Mouse (Mus musculus): ENCODE data around the gene Hacd2. TPM values are rescaled to one million over a fixed set of nuclear protein-coding genes. Genes with fewer than 3 reads are reported as not detected.
A peak's percentile ranks its signal among the peaks of the same experiment; 100 is the strongest.

Gene Hacd2
- polyA plus RNA-seq, 1 experiment from 2014 or later: 50.2 TPM

GRCm38 (mm10) chr16:35040154-35040553 lies 17.9 kb downstream of the Hacd2 start:
- Histone ChIP-seq H3K36me3 (peaks cover 33% of the 10 kb centered on the region), H3K27ac (replicated peaks) (no peak overlapping the region), H3K27me3 (no peaks in the 10 kb centered on the region), H3K4me3 (no peak overlapping the region), H3K4me2 (no peak overlapping the region), H3K9ac (no peak overlapping the region), H3K9me3 (no peaks in the 10 kb centered on the region), H3K4me1 (replicated peaks) (peaks cover 7% of the 10 kb centered on the region)
- ATAC-seq (ENCODE audit: low read depth): no peak
- WGBS: 54% methylated on average over 1 of the region's 1 CpGs

GRCm38 (mm10) chr16:35041001-35041400 lies 18.8 kb downstream of the Hacd2 start:
- H3K27me3 ChIP-seq: no peaks in the 10 kb centered on the region
- 86% methylated on average over 7 of the region's 7 CpGs for WGBS
- no peak overlapping the region for H3K27ac ChIP-seq (replicated peaks)
- no peak overlapping the region for H3K4me3 ChIP-seq
- H3K36me3 ChIP-seq: peaks cover 26% of the 10 kb centered on the region
- peaks cover 7% of the 10 kb centered on the region for H3K4me1 ChIP-seq (replicated peaks)
- no peak overlapping the region for H3K4me2 ChIP-seq
- ATAC-seq (ENCODE audit: low read depth): no peak
- H3K9me3 ChIP-seq: no peaks in the 10 kb centered on the region
- H3K9ac ChIP-seq: no peak overlapping the region

GRCm38 (mm10) chr16:35046081-35046775 lies 24.0 kb downstream of the Hacd2 start:
- no peak for ATAC-seq (ENCODE audit: low read depth)
- H3K27ac ChIP-seq (replicated peaks): no peak overlapping the region
- H3K36me3 ChIP-seq: 0 out of 2 replicates have a peak, but pooled peaks cover 10% of the 10 kb centered on the region
- H3K4me2 ChIP-seq: no peak overlapping the region
- H3K4me1 ChIP-seq (replicated peaks): peaks cover 4% of the 10 kb centered on the region; the same call in 1 of the 2 replicates
- no peak overlapping the region for H3K9ac ChIP-seq
- no peak overlapping the region for H3K4me3 ChIP-seq
- H3K9me3 ChIP-seq: no peaks in the 10 kb centered on the region
- WGBS: 84% methylated on average over 6 of the region's 6 CpGs
- H3K27me3 ChIP-seq: no peaks in the 10 kb centered on the region

- H3K27ac ChIP-seq (replicated peaks): no peak overlapping the region
- no peaks in the 10 kb centered on the region for H3K36me3 ChIP-seq
- no peaks in the 10 kb centered on the region for H3K9me3 ChIP-seq
- no peak for ATAC-seq (ENCODE audit: low read depth)
- no peak overlapping the region for H3K4me3 ChIP-seq
- 94% methylated on average over 6 of the region's 6 CpGs for WGBS
- no peak overlapping the region for H3K9ac ChIP-seq
- H3K4me1 ChIP-seq (replicated peaks): peaks cover 12% of the 10 kb centered on the region
- H3K4me2 ChIP-seq: no peak overlapping the region
- no peaks in the 10 kb centered on the region for H3K27me3 ChIP-seq
These were observed 25.2 kb downstream of the Hacd2 start for GRCm38 (mm10) chr16:35047272-35047969.

DNA sequence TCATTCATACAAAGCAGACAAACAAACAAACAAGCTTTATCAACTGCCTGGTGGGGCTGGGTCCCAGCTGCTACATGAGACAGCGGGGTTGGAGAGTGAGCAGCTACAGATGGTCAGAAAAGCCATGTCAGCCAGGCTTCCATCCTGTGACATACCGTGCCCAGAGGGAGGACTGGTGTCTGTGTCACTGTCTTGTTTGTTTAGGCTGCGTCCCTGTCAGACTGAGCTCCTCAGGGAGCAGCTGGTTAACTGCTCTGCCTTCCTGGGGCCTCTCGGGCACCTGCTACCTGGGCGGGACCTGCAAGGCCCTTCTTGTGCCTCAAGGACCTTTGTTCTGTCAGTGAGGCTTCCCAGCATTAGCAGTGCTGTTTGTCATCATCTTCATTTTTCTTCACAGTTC lies 28.8 kb downstream of the Hacd2 start:
- Histone ChIP-seq H3K4me2 (no peak overlapping the region), H3K4me1 (replicated peaks) (peaks cover 12% of the 10 kb centered on the region), H3K27me3 (no peaks in the 10 kb centered on the region), H3K4me3 (no peak overlapping the region), H3K9me3 (no peaks in the 10 kb centered on the region), H3K9ac (no peak overlapping the region), H3K36me3 (no peaks in the 10 kb centered on the region), H3K27ac (replicated peaks) (no peak overlapping the region)
- peak; percentile 50; the same call in 1 of the 2 replicates for ATAC-seq (ENCODE audit: low read depth)
- WGBS: 30% methylated on average over 5 of the region's 5 CpGs

DNA sequence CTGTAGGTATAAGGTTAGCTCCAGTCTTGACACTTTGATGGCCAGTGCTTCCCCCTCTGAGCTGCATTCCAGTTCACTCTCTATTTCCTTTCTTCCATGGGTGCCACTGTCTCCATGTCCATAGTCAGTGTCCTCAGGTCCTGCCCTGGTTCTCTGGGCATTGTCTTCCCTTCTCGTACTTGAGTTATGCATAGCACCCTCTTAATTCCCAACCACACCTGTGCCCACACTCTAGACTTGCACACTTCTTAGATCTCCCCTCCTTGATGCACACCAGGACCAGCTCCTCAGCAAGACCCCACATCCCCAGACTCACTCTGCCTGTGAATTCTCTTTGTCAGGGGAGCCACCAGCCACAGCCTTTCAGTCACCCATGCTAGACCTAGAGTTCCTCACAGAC lies 30.0 kb downstream of the Hacd2 start:
- no peaks in the 10 kb centered on the region for H3K36me3 ChIP-seq
- H3K27me3 ChIP-seq: no peaks in the 10 kb centered on the region
- H3K4me2 ChIP-seq: no peak overlapping the region
- 95% methylated on average over 1 of the region's 1 CpGs for WGBS
- H3K4me1 ChIP-seq (replicated peaks): peaks cover 12% of the 10 kb centered on the region
- no peak overlapping the region for H3K4me3 ChIP-seq
- no peak for ATAC-seq (ENCODE audit: low read depth)
- no peak overlapping the region for H3K27ac ChIP-seq (replicated peaks)
- no peaks in the 10 kb centered on the region for H3K9me3 ChIP-seq
- no peak overlapping the region for H3K9ac ChIP-seq

- Histone ChIP-seq H3K4me1 (replicated peaks) (peaks cover 12% of the 10 kb centered on the region), H3K4me2 (no peak overlapping the region), H3K27me3 (no peaks in the 10 kb centered on the region), H3K9ac (no peak overlapping the region), H3K4me3 (no peak overlapping the region), H3K36me3 (no peaks in the 10 kb centered on the region), H3K27ac (replicated peaks) (no peak overlapping the region), H3K9me3 (no peaks in the 10 kb centered on the region)
- no peak for ATAC-seq (ENCODE audit: low read depth)
- 92% methylated on average over 8 of the region's 8 CpGs for WGBS
These were observed 32.4 kb downstream of the Hacd2 start for GRCm38 (mm10) chr16:35054432-35055193.

- ATAC-seq (ENCODE audit: low read depth): no peak
- Histone ChIP-seq H3K36me3 (no peaks in the 10 kb centered on the region), H3K9me3 (no peaks in the 10 kb centered on the region), H3K27ac (replicated peaks) (no peak overlapping the region), H3K4me1 (replicated peaks) (peaks cover 12% of the 10 kb centered on the region), H3K4me3 (no peak overlapping the region), H3K4me2 (no peak overlapping the region), H3K27me3 (no peaks in the 10 kb centered on the region), H3K9ac (no peak overlapping the region)
- 76% methylated on average over 1 of the region's 1 CpGs for WGBS
These were observed 32.9 kb downstream of the Hacd2 start for GRCm38 (mm10) chr16:35055194-35055506.

DNA sequence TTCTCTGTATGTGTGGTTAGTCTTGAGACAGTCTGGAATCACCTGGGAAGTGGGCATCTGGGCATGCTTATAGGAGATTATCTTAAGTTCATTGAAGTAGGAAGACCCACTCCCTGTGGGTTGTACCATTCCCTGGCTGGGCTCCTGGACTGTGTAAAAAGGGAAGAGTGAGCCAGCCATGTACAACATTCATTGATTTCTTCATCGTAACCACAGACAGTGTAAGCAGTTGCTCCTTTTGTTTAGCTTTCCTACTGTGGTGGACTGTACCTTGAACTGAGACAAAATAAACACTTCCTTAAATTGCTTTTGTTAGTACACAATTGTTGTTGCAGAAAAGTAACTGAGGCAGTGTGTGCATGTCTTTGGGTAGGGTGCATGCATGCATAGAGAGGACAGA lies 33.6 kb downstream of the Hacd2 start:
- Histone ChIP-seq H3K9ac (no peak overlapping the region), H3K4me2 (no peak overlapping the region), H3K9me3 (no peaks in the 10 kb centered on the region), H3K4me3 (no peak overlapping the region), H3K27me3 (no peaks in the 10 kb centered on the region), H3K27ac (replicated peaks) (no peak overlapping the region), H3K4me1 (replicated peaks) (peaks cover 12% of the 10 kb centered on the region), H3K36me3 (no peaks in the 10 kb centered on the region)
- ATAC-seq (ENCODE audit: low read depth): peak; percentile 33; the same call in 1 of the 2 replicates
- 76% methylated on average over 1 of the region's 1 CpGs for WGBS

DNA sequence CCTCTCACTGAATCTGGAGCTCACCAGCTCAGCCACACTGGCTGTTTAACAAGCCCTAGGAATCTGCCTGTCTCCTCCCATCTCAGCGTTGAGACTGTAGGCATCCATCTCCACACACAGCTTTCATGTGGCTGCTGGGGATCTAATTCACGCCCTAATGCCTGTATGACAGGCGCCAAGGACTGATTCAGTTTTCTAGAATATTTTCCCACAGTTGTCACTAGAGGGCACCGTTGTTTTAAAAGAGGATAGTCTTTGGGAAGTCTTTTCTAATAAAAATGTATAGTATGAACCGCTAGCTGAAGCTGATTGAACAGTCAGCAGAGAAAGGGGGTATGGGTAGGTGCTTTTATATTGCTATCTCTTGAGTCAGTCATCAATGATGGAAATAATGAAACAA lies 34.1 kb downstream of the Hacd2 start:
- WGBS: 37% methylated on average over 5 of the region's 5 CpGs
- peak; percentile 54; the same call in 1 of the 2 replicates for ATAC-seq (ENCODE audit: low read depth)
- no peaks in the 10 kb centered on the region for H3K9me3 ChIP-seq

DNA sequence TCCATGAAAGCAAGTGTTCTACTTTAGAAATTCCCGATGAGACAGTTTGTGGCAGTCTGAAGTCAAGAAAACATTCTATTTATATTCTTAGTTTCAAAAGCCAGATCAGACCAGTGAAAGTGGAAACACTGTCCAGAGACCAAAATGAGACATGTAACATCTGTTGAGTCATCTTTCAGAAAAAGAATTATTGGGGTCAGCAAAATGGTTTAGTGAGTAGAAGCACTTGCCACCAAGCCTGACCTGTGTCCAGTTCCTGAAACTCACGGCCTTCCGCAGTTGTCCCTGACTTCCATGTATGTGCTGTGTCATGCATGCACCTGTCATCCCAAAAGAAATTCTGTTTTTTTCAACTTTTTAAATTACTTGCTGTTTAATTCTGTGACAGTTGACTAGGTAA lies 34.6 kb downstream of the Hacd2 start:
- Histone ChIP-seq H3K4me1 (replicated peaks) (peaks cover 4% of the 10 kb centered on the region), H3K4me3 (no peak overlapping the region), H3K4me2 (no peak overlapping the region), H3K9me3 (no peaks in the 10 kb centered on the region), H3K9ac (no peak overlapping the region), H3K27ac (replicated peaks) (no peak overlapping the region), H3K27me3 (no peaks in the 10 kb centered on the region), H3K36me3 (no peaks in the 10 kb centered on the region)
- WGBS: 92% methylated on average over 3 of the region's 3 CpGs
- ATAC-seq (ENCODE audit: low read depth): no peak

More for the DNA sequence above, 34.1 kb downstream of the Hacd2 start:
- H3K4me2 ChIP-seq: no peak overlapping the region
- peaks cover 8% of the 10 kb centered on the region for H3K4me1 ChIP-seq (replicated peaks)
- no peak overlapping the region for H3K4me3 ChIP-seq
- no peak overlapping the region for H3K9ac ChIP-seq
- H3K36me3 ChIP-seq: no peaks in the 10 kb centered on the region
- no peak overlapping the region for H3K27ac ChIP-seq (replicated peaks)
- no peaks in the 10 kb centered on the region for H3K27me3 ChIP-seq

- Histone ChIP-seq H3K4me2 (no peak overlapping the region), H3K9ac (no peak overlapping the region), H3K4me1 (replicated peaks) (peaks cover 7% of the 10 kb centered on the region), H3K36me3 (peaks cover 6% of the 10 kb centered on the region; the same call in 1 of the 2 replicates), H3K9me3 (no peaks in the 10 kb centered on the region), H3K27me3 (no peaks in the 10 kb centered on the region), H3K4me3 (no peak overlapping the region), H3K27ac (replicated peaks) (no peak overlapping the region)
- 56% methylated on average over 2 of the region's 2 CpGs for WGBS
- no peak for ATAC-seq (ENCODE audit: low read depth)
These were observed 38.8 kb downstream of the Hacd2 start for GRCm38 (mm10) chr16:35061017-35061416.

Measured in neural tube, embryonic 13.5 days (tissue).